Mouse (Mus musculus) MEL (cell line): ENCODE measurements around the gene Miip.

Experiments used
- CHD1 ChIP-seq: IDR thresholded peaks from 2 replicates; pipeline ENCODE4 v1.6.1; 2012; ENCODE audit warnings: low read depth, mild to moderate bottlenecking, inconsistent platforms, low read length, improper control_type of control experiment
- CTCF ChIP-seq, 3 experiments: IDR thresholded peaks in 2 of 3; conservative IDR thresholded peaks in 1 of 3; 2 replicates each; pipeline ENCODE4 v1.5.1; 2011 to 2012; ENCODE audit warnings: low read length in 3 of 3, low read depth in 2 of 3, mild to moderate bottlenecking in 2 of 3, improper control_type of control experiment in 1 of 3, inconsistent platforms in 1 of 3, mixed read lengths in 1 of 3, moderate library complexity in 1 of 3; ENCODE audit not compliant: control insufficient read depth in 1 of 3, insufficient read depth in 1 of 3, poor library complexity in 1 of 3, severe bottlenecking in 1 of 3
- EP300 ChIP-seq, 2 experiments: IDR thresholded peaks; 2 replicates each; pipeline ENCODE4 v1.6.1; 2011; ENCODE audit warnings: improper control_type of control experiment in 2 of 2, low read length in 2 of 2, low read depth in 1 of 2, mild to moderate bottlenecking in 1 of 2
- HCFC1 ChIP-seq: IDR thresholded peaks from 2 replicates; pipeline ENCODE4 v1.6.1; 2012; ENCODE audit warnings: low read depth, mild to moderate bottlenecking, inconsistent platforms, low read length, improper control_type of control experiment, moderate library complexity
- MAX ChIP-seq: IDR thresholded peaks from 2 replicates; pipeline ENCODE4 v1.6.1; 2011; ENCODE audit warnings: low read length, improper control_type of control experiment
- MAZ ChIP-seq: IDR thresholded peaks from 2 replicates; pipeline ENCODE4 v1.6.1; 2012; ENCODE audit warnings: low read depth, mild to moderate bottlenecking, inconsistent platforms, low read length, improper control_type of control experiment
- NELFE ChIP-seq: IDR thresholded peaks from 2 replicates; pipeline ENCODE4 v1.6.1; 2011; ENCODE audit warnings: low read depth, low read length, improper control_type of control experiment
- NRF1 ChIP-seq: IDR thresholded peaks from 2 replicates; pipeline ENCODE4 v1.6.1; 2014; ENCODE audit warnings: low read depth, mild to moderate bottlenecking, inconsistent platforms, low read length, improper control_type of control experiment, moderate library complexity; ENCODE audit not compliant: poor library complexity, insufficient read depth, severe bottlenecking
- POLR2A ChIP-seq, 2 experiments: IDR thresholded peaks; 2 replicates each; pipeline ENCODE4 v1.6.1; 2011 to 2012; ENCODE audit warnings: low read length in 2 of 2, mild to moderate bottlenecking in 2 of 2, control low read depth in 1 of 2, improper control_type of control experiment in 1 of 2, low read depth in 1 of 2, moderate library complexity in 1 of 2; ENCODE audit not compliant: control insufficient read depth in 1 of 2, insufficient read depth in 1 of 2, poor library complexity in 1 of 2
- TCF12 ChIP-seq: IDR thresholded peaks from 2 replicates; pipeline ENCODE4 v1.6.1; 2014; ENCODE audit warnings: low read depth, mild to moderate bottlenecking, inconsistent platforms, low read length, improper control_type of control experiment, moderate library complexity
- UBTF ChIP-seq: IDR thresholded peaks from 2 replicates; pipeline ENCODE4 v1.6.1; 2012; ENCODE audit warnings: low read depth, mild to moderate bottlenecking, inconsistent platforms, low read length, improper control_type of control experiment, moderate library complexity, borderline replicate concordance; ENCODE audit not compliant: insufficient read depth
- USF1 ChIP-seq: IDR thresholded peaks from 2 replicates; pipeline ENCODE4 v1.6.1; 2014; ENCODE audit warnings: low read depth, mild to moderate bottlenecking, inconsistent platforms, low read length, improper control_type of control experiment, moderate library complexity
- ZMIZ1 ChIP-seq: IDR thresholded peaks from 2 replicates; pipeline ENCODE4 v1.6.1; 2012; ENCODE audit warnings: low read depth, mild to moderate bottlenecking, inconsistent platforms, low read length, improper control_type of control experiment, moderate library complexity

- TF ChIP-seq ZMIZ1, result no peak
- TF ChIP-seq POLR2A (IDR thresholded peaks at IDR 0.05; ENCODE audit: control insufficient read depth in 1 of 2, insufficient read depth in 1 of 2, low read depth in 1 of 2, low read length in 2 of 2, poor library complexity in 1 of 2), result no peak
- TF ChIP-seq CTCF (IDR thresholded peaks at IDR 0.05 in 2 of 3, conservative IDR thresholded peaks at IDR 0.05 in 1 of 3; ENCODE audit: control insufficient read depth in 1 of 3, insufficient read depth in 1 of 3, low read depth in 2 of 3, low read length in 3 of 3, poor library complexity in 1 of 3, severe bottlenecking in 1 of 3), result no peak
- TF ChIP-seq EP300 (IDR thresholded peaks at IDR 0.05; ENCODE audit: low read depth in 1 of 2, low read length in 2 of 2), result no peak
- no peak for TF ChIP-seq NRF1
- no peak for TF ChIP-seq MAZ
- TF ChIP-seq USF1, result no peak
- TF ChIP-seq UBTF, result no peak
- TF ChIP-seq CHD1, result no peak
- no peak for TF ChIP-seq HCFC1
- no peak for TF ChIP-seq TCF12
- TF ChIP-seq NELFE, result no peak
- TF ChIP-seq MAX, result no peak
Observed at GRCm38 (mm10) chr4:147900452-147900851, 31.8 kb upstream of the Miip start.
